Mouse (Mus musculus) neutrophil, adult 5-6 weeks (primary cell): ENCODE data around the gene Mtor. TPM values are rescaled to one million over a fixed set of nuclear protein-coding genes. Genes with fewer than 3 reads are reported as not detected.
A peak's percentile ranks its signal among the peaks of the same experiment; 100 is the strongest.

Experiments
- ATAC-seq: fragments of 151-379, 151-347 bp; 2 replicates; pipeline ENCODE4 v1.8.0; 2017; ENCODE audit warnings: mild to moderate bottlenecking, moderate TSS enrichment; ENCODE audit not compliant: insufficient number of reproducible peaks, poor library complexity, low FRiP score, severe bottlenecking; ENCODE audit errors: extremely low read depth
- total RNA-seq: library from RNA; stranded (forward); fragments of 200-1000 nt; gene quantifications from 2 replicates; pipeline ENCODE4 v1.2.3, GENCODE M21; 2017

The Mtor gene
- total RNA-seq = 20.4 and 21.1 TPM in 2 replicates

DNA sequence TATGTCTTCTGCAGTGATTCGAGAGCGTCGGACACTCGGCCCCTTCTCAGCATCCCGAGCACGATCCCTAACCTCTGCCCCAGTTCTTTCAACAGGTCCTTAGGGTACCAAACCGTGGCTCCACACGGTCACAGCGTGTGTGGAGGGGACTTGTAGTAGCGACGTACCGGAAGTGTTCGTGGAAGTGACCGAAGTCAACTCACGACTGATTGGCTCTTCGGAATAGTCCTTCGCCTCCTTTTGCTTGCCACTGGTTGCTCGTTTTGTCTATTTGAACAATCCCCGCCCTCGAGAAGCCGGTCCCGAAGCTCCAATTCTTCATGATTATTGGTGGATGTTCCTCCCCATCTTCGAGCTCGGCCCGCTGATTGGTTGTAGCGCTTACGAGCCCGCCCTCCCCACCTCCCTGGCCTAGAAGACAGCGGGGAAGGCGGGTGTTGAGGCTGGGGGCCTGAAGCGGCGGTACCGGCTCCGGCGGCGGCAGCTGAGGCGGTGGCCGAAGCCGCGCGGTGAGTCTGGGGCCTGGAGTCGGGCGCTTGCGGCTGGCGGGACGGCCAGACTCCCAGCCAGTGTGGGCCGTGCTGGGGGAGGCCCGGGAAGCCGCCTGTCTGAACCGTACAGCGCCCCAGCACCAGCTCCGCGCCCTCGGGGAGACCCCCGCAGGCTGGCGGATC, at the start of gene Mtor:
Gene Mtor, plus strand, starts transcription at position 433 of the 674 bp plus-strand sequence.
- ATAC-seq = peak; percentile 93

GRCm38 (mm10) chr4:148399437-148400094, 48.8 kb upstream of the Mtor start:
- ATAC-seq = no peak

DNA sequence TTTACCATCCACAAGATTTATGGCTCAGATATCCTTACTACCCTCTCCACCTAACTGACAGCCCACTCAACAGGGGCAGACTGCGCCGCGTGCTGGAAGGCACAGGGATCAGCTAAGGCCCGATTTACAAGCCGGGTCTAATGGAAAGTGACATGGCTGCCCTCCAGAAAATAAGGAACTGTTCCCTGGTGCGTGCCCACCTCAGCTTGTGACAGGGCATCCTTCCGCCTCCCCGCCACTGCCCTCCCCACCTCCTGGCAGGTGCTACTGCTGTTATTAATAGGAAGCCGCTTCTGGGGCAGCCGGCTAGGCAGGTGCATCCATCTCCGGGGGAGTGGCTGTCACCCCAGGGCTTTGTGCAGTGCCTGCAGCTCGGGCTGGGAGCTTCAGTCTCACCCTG, 45.0 kb upstream of the Mtor start:
- no peak for ATAC-seq

DNA sequence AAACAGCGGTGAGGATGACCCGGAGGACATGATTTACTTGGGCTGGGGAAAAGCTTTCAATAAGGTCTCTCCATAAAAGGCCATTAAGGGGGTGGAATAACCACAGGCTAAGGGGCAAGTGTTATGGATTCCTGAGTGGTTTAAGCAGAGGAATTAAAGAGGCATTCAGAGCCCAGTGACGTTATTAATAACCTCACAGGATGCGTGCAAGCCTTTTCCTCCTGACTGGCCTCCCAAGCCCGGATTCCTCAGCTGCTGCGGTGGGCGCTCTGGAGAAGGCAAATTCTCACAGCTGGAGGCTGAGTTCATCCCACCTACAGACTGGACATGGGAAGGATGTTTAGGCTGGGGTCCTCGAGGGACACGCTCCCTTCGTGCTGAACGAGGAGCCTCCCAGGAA, 43.7 kb upstream of the Mtor start:
- ATAC-seq = no peak

DNA sequence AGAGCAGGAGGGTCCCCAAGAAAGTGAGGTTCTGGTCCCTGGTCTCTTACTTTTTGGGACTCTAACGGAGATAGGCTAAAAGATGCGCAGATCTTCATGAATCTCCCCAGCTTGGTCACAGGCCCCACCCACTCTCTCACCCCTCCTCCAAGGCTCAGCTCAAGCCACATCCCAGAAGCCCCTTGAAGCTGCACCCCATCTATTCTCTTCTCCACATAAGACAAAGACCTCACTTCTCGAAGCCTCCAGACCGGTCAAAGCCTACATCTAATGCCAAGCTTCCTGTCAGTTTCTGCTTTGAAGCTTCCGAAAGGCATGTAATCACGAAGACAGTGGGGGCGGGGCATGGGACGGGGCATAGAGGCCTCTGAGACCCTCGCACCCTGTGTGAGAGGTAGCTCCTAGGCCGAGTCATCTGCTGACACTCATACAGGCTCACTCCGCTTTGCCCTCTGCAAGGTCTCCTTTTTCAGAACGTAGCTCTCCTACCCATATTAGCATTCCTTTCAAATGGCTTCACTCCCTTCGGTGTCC, 43.1 kb upstream of the Mtor start:
- no peak for ATAC-seq

DNA sequence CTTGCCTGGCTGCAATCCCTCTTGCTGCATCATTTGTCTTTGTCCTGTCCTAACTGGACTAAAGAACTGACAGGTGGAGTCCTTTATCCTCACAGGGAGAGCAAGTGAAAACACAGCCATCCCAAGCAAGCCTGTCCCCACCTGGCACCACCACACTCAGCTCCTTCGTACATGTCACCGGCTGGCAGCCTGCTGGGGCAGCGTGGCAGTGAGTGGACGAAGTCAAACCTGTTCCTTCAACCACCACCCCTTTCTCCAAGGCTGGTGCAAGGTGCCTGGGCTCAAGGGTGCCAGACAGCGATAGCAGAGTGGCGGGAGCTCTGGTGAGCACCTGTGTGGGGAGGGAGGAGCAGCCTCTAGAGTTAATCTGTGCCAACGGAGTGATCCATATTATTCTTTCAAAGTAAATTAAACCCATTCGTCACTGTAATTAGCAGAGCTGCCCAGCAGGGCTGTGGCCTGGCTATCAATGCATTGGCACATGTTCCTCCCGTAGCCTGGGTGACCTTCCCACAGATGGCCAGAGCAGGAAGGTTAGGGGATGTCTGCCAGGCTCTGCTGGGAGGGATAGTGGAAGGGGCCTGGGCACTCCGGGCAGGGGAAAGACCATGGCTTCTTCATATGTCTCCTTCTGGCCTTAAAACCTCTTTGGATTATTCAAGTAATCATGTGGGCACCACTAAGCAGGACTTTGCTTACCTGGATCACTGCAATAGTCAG, 40.0 kb upstream of the Mtor start:
- ATAC-seq = no peak

GRCm38 (mm10) chr4:148415575-148415974, 32.8 kb upstream of the Mtor start:
- ATAC-seq = no peak

DNA sequence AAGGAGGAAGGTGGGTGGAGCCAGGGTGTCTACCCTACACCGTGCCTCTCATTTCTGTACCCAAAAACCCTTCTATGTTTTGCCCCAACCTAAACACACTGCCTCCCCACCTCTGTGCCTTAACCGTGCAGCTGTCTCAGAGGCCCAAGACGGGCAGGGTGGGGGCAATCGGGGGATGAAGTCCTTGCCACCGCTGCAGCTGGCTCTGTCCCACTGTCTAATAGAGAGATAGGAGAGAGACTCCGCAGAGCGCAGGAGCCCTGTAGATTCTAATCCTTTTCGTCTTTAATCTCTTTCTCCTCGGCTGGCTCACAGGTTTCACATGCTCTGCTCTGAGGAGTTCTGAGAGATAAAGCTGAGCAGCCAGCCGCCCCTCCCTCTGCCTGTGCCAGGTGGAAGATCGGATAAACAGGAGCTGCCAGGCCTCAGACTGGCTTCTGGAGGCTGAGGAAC, 31.3 kb upstream of the Mtor start:
- ATAC-seq = no peak

DNA sequence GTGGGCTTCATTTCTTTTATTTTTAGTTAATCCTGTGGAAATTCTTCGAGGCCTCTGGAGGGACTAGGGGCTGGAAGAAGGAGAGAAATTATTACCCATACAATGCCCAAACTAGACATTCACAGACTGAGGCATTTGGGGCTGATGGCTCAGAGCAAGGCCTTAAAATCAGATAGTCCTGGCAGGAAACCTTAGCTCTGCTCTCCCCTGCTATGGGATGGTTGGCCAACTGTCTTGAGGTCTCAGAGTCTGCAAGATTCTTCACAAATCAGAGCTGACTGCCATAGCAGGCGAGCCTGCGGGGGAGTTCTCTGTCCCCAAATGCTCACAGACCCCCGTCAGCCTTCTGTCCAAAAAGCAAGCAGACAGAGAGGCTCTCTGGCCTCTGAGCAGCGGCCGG, 30.9 kb upstream of the Mtor start:
- no peak for ATAC-seq

- no peak for ATAC-seq
Measured at GRCm38 (mm10) chr4:148426950-148427850, 21.2 kb upstream of the Mtor start.

DNA sequence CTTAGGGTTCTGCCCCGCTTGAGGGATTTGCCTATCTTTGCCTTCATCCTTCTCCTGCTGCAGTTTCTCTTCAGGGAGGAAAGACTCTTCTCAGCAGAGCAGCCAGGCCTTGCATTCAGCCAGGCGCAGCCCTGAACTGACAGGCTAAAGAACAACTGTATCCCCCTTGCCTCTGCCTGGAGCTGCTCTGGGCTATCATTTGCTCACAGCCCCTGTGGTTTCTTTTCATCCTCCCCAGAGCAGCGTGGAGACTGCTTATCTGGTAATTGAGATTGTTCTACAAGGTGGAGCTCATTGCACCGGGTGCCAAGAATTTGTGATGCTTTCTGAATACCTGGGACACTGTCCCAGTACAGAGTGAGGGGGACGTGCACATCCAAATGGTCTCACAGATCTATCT, 19.9 kb upstream of the Mtor start:
- ATAC-seq = no peak

DNA sequence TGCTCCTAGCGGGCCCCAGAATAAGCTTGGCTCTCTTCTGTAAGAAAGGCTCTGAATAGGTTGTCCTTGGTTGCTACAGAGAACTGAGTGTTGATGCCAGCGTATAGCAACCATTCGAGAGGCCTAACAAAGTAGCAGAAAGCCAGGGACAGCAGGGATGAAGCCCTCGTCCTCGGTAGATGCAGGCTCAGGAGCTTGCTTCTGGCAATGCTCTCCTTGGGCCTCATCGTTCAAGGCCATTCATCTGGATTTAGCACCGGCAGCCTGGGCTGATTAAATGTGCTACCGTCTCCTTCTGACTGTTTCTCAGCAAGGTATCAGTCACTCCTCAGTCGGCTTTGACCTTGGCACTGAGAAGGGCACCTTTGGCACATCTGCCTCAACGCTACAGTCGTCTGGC, 19.3 kb upstream of the Mtor start:
- no peak for ATAC-seq

DNA sequence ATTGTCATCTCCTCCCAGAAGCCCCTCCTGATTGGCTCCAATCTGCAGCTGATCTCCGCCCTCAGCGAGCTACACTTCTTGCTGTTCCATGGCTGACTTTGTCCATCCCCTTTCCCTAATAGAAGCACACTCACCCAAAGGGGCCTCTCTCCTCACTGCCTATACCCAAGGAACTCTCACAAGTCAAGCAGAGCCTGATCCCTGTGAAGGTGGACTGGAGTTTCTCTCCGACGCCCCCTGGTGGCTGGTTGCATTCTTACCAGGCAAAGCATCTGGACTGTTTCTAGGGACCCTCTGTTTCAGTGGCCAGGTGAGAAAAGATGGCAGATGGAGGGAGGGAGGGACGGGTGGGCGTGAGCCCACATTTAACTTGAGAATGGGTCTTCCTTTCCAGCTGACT, 18.7 kb upstream of the Mtor start:
- ATAC-seq = peak; percentile 44; the same call in 1 of the 2 replicates

GRCm38 (mm10) chr4:148430880-148431519, 17.4 kb upstream of the Mtor start:
- ATAC-seq = no peak

- ATAC-seq = no peak
Measured at GRCm38 (mm10) chr4:148432488-148432887, 15.9 kb upstream of the Mtor start.

DNA sequence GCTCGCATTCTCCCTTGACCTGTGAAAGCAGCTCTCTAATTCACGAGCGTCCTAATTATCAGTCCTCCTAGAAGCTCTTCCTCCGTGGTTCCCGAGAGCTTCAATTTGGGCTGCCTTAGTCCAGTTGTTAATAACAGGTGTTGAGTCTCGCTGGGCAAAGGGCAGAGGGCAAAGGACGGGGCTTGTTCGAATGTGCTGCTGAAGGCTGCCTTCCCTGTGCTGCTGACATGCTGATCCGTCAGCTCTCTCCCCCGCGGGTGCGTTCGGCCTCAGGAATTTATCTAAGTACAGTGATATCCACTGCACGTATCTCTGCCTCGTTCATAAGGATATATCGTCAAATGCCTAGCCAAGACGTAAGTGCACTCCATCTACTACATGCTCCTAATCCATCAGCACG, 15.1 kb upstream of the Mtor start:
- no peak for ATAC-seq

- ATAC-seq = no peak
Measured at GRCm38 (mm10) chr4:148433813-148434212, 14.6 kb upstream of the Mtor start.

DNA sequence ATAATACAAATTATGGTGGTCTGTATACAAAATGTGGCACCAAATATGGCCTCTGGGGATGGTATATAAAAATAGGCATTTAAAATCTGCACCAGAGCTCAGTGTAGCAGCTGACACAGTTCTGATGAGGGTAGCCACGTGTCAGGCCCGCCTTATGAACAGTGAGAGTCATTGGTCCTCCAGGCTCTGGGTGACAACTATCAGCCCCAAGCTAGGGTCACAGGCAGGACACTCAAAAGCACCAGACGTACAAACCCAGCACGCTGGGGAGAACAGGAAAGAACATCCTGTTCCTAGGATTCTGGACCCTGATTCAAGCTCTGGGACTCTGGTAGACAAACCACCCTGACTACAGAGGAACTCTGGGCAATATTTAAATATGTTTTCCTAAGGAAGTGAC, 13.9 kb upstream of the Mtor start:
- no peak for ATAC-seq
